Mouse (Mus musculus): Measurements from ENCODE around the gene Exoc8.

Gene Exoc8

GRCm38 (mm10) chr8:124909936-124910335 is 12.4 kb upstream of the Exoc8 start:
- no peak for DNase-seq (ENCODE audit: low spot score in 2 of 2)

- DNase-seq (ENCODE audit: low spot score in 2 of 2), result no peak
Observed at GRCm38 (mm10) chr8:124905482-124905881, 8.0 kb upstream of the Exoc8 start.

GRCm38 (mm10) chr8:124903198-124903597 is 5.7 kb upstream of the Exoc8 start:
- DNase-seq (ENCODE audit: low spot score in 2 of 2), result no peak

DNA sequence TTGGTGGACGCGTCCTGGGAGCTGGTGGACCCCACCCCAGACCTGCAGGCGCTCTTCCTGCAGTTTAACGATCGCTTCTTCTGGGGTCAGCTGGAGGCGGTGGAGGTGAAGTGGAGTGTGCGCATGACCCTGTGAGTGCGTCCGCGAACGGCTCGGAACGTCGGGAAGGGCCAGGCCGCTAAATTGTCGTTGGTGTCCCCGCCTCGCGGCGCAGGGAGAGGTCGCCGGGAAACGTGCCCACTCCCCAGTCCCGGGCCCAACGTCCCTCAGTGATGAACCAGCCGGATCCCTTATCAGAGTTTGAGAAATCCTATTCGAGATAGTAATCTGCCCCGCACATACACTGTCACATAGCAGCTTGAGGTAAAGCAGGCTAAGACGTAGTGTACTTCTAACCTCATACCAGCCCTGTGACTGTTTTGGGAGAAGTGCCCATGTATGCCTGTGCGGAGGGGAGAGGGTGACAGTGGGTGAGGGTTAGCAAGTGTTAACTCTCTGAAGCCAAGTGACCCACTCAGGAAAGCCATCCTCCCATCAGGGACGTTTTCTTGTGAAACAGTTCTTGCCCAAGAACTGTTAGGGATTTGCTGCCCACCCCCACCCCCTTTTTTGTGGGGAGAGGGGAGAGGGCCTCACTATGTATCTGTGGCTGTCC is 873 bp upstream of the Exoc8 start:
- no peak for DNase-seq (ENCODE audit: low spot score in 2 of 2)

GRCm38 (mm10) chr8:124896632-124897385 is 696 bp downstream of the Exoc8 start:
- DNase-seq (ENCODE audit: low spot score in 2 of 2), result peak; percentile 44 to 48

- DNase-seq (ENCODE audit: low spot score in 2 of 2), result no peak
Observed at GRCm38 (mm10) chr8:124896010-124896631, 1.4 kb downstream of the Exoc8 start.

- DNase-seq (ENCODE audit: low spot score in 2 of 2), result no peak
Observed at GRCm38 (mm10) chr8:124892596-124892995, 4.9 kb downstream of the Exoc8 start.

DNA sequence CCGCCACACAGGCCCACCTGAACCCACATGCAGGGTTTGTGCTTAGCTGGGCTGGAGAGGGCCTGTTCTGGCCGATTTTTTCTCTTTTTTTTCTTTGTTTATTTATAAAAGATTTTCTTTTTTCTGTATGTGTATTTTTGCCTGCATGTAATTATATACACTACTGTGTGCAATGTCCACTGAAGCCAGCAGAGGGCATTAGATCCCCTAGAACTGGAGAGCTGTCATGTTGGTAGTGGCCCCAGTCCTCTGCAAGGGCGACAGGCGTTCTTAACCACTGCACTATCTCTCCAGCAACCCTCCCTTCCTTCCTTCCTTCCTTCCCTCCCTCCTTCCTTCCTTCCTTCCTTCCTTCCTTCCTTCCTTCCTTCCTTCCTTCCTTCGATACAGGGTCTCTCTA is 9.1 kb downstream of the Exoc8 start:
- no peak for DNase-seq (ENCODE audit: low spot score in 2 of 2)

- no peak for DNase-seq (ENCODE audit: low spot score in 2 of 2)
Observed at GRCm38 (mm10) chr8:124878946-124879526, 18.5 kb downstream of the Exoc8 start.

GRCm38 (mm10) chr8:124878141-124878540 is 19.4 kb downstream of the Exoc8 start:
- no peak for DNase-seq (ENCODE audit: low spot score in 2 of 2)

GRCm38 (mm10) chr8:124872690-124873089 is 24.8 kb downstream of the Exoc8 start:
- DNase-seq (ENCODE audit: low spot score in 2 of 2), result no peak

- DNase-seq (ENCODE audit: low spot score in 2 of 2), result no peak
Observed at GRCm38 (mm10) chr8:124872081-124872480, 25.4 kb downstream of the Exoc8 start.

DNA sequence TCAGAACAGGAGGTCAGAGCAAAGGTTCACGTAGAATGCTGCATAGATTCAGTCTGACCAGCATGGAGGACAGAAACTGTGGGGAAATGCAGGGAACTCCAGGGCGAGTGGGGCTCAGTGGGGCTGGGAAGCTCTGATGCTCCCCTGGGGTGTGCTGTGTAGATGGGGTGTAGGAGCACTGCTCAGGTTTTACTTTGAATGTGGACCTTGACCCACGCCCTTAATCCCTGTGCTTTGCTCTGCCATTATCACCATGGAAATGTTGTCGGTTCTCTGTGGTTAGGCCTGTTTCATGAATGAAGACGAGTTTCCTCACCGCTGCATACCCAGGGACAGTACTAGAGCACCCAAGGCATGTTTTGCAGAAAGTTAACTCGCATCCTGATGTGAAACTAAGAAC is 26.0 kb downstream of the Exoc8 start:
- DNase-seq (ENCODE audit: low spot score in 2 of 2), result no peak

GRCm38 (mm10) chr8:124869708-124870107 is 27.8 kb downstream of the Exoc8 start:
- DNase-seq (ENCODE audit: low spot score in 2 of 2), result no peak

DNA sequence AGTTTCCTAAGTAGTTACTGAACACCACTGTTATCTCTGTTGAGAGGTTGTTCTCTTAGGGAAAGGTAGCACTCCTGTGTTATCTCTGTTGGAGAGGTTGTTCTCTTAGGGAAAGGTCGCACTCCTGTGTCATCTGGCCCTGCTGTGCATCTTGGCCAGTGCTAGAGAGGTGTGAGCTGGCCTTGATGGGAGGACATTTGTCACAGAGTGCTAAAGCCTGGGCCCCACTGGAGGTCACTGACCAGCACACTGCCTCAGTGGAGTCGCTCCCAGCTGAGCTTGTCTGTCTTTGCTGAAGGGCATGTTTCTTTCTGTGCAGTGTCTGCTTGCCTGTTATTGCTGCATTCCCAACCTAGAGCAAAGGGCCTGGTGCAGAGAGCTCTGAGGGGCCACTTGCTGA is 30.4 kb downstream of the Exoc8 start:
- DNase-seq (ENCODE audit: low spot score in 2 of 2), result no peak

DNA sequence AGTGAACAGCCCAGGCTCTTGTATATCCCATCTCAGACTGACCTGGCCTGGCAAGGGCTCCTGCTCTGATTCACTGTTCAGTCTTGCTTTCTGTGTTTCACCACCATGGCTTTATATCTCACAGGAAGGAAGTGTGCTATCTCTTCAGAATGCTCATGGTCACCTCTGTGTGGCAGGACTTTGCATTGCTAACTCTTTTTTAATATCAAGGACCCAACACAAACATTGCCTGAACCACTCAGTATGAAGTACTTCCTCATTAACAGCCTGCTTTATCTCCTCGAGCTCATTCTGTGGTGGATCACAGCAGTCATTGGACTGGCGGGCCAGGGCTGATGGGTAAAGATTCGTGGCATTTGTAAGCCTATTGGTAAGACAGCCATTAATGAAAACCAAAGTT is 30.8 kb downstream of the Exoc8 start:
- no peak for DNase-seq (ENCODE audit: low spot score in 2 of 2)

DNA sequence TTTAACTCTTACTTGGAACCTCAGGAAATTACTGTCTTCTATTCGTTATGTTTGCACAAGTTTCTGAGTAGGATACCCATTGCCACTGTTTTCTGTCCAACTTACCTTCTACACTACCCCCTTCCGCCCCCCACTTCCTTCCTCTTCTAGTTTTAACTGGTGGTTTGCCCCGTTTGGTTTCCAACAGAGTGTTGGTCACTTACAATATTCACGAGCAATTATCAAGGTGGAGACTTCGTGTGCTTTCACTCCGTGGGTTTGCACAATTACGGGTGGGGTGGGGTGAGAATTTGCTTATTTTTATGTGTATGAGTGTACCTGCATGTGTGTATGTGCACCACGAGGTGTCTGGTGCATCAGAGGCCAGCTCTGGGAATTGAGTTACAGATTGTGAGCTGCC is 33.8 kb downstream of the Exoc8 start:
- no peak for DNase-seq (ENCODE audit: low spot score in 2 of 2)

- no peak for DNase-seq (ENCODE audit: low spot score in 2 of 2)
Observed at GRCm38 (mm10) chr8:124863163-124863677, 34.3 kb downstream of the Exoc8 start.

GRCm38 (mm10) chr8:124862321-124863162 is 35.0 kb downstream of the Exoc8 start, which contains the start of the genes Gnpat and 2810004N23Rik:
Gnpat (plus strand) TSS chr8:124863033.
2810004N23Rik (minus strand) TSS chr8:124863120.
- DNase-seq (ENCODE audit: low spot score in 2 of 2), result peak; percentile 86 to 90

- DNase-seq (ENCODE audit: low spot score in 2 of 2), result no peak
Observed at GRCm38 (mm10) chr8:124860188-124860587, 37.3 kb downstream of the Exoc8 start.

DNA sequence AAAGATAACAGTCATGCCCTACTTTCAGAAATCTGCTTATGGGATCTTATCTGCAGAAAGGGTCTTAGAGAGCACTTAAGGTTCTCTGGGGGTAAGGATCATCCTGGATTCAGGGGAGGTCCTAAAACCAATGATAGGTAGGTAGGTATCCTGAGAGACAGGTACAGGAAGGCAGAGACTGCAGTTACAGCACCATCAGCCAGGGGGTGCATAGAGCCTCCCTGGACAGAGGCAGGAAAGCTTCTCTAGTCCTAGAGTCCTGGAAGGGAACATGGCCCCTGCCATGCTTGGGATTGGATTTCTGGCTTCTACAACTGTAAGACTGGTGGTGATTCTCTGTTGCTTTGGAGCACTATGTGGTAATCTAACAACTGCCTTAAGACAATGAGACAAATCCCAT is 38.0 kb downstream of the Exoc8 start:
- DNase-seq (ENCODE audit: low spot score in 2 of 2), result no peak

Data from frontal cortex, postnatal 25 days (tissue).